Mouse (Mus musculus): ENCODE results near the gene Gcnt2.

GRCm38 (mm10) chr13:40892043-40892442 is 32.5 kb downstream of the Gcnt2 start:
- TF ChIP-seq CTCF (IDR thresholded peaks at IDR 0.05; ENCODE audit: control insufficient read depth, insufficient read depth, insufficient read length): no peak
- no peak for TF ChIP-seq USF1 (IDR thresholded peaks at IDR 0.05; ENCODE audit: low read depth)
- no peak for TF ChIP-seq MYOG (IDR thresholded peaks at IDR 0.05; ENCODE audit: control insufficient read depth, extremely low read depth, insufficient read length)
- TF ChIP-seq MYOD1 (IDR thresholded peaks at IDR 0.05; ENCODE audit: control insufficient read depth, insufficient read length, low read depth): no peak
- no peak for TF ChIP-seq CEBPB (IDR thresholded peaks at IDR 0.05; ENCODE audit: low read depth)
- TF ChIP-seq MAX (IDR thresholded peaks at IDR 0.05): no peak
